Mouse (Mus musculus) intestine, embryonic 16.5 days (tissue): ENCODE data around the gene Nckap5. TPM values are rescaled to one million over a fixed set of nuclear protein-coding genes. Genes with fewer than 3 reads are reported as not detected.
"Not testable (repeated sequence)": the region's sequence is repeated elsewhere in the genome, so short reads cannot be mapped to it uniquely, and the experiment has no call there.

Experiments
- ATAC-seq: fragments of 200-750 bp; cut with Nextera tagmentation; 2 replicates; pipeline ENCODE4 v1.8.0; 2017; ENCODE audit warnings: moderate TSS enrichment, moderate library complexity
- H3K27ac ChIP-seq: fragments of 300-500 bp; sonication (generic); 2 replicates; pipeline ENCODE4 v1.5.1; 2014; ENCODE audit warnings: mild to moderate bottlenecking, low read length
- H3K27me3 ChIP-seq: fragments of 300-500 bp; sonication (generic); replicated peaks from 2 replicates; pipeline ENCODE4 v1.6.1; 2014; ENCODE audit warnings: low read length, control low read depth, mixed read lengths; ENCODE audit not compliant: control insufficient read depth, insufficient read depth
- H3K36me3 ChIP-seq: fragments of 300-500 bp; sonication (generic); 2 replicates; pipeline ENCODE4 v1.6.1; 2014; ENCODE audit warnings: low read length, control low read depth; ENCODE audit not compliant: control insufficient read depth, insufficient read depth
- H3K4me1 ChIP-seq: fragments of 300-500 bp; sonication (generic); 2 replicates; pipeline ENCODE4 v1.6.1; 2014; ENCODE audit warnings: low read length, control low read depth, mixed read lengths; ENCODE audit not compliant: control insufficient read depth, insufficient read depth
- H3K4me2 ChIP-seq: fragments of 300-500 bp; sonication (generic); 2 replicates; pipeline ENCODE4 v1.6.1; 2014; ENCODE audit warnings: low read depth, low read length, control low read depth
- H3K4me3 ChIP-seq: fragments of 300-500 bp; sonication (generic); 2 replicates; pipeline ENCODE4 v1.5.1; 2014; ENCODE audit warnings: mild to moderate bottlenecking, low read length
- H3K9ac ChIP-seq: fragments of 300-500 bp; sonication (generic); 2 replicates; pipeline ENCODE4 v1.6.1; 2014; ENCODE audit warnings: low read depth, low read length
- H3K9me3 ChIP-seq: fragments of 300-500 bp; sonication (generic); 2 replicates; pipeline ENCODE4 v1.6.1; 2016; ENCODE audit warnings: low read length, control low read depth; ENCODE audit not compliant: control insufficient read depth
- WGBS: fragments of 180-500 bp; shearing (Covaris S2); extraction: QIAGEN DNeasy Blood & Tissue Kit; methylation state at CpG from one replicate; pipeline ENCODE4 v1.1.7; 2014; 5-methylcytosine and 5-hydroxymethylcytosine counted together
- polyA plus RNA-seq: library from polyadenylated mRNA; unstranded; fragments of >200 nt; fragmentation: Nextera tagmentation; extraction: Ambion mirVana; gene quantifications from 2 replicates; pipeline ENCODE4 v1.2.1, GENCODE M21; 2015

Gene Nckap5
- polyA plus RNA-seq, 1 experiment from 2014 or later, result 11.5 TPM

GRCm38 (mm10) chr1:126087181-126087580, 743.4 kb downstream of the Nckap5 start:
- no peak overlapping the region for H3K4me3 ChIP-seq
- no peaks in the 10 kb centered on the region for H3K9me3 ChIP-seq
- no peak overlapping the region for H3K4me2 ChIP-seq
- no peak overlapping the region for H3K9ac ChIP-seq
- no peak for ATAC-seq
- H3K36me3 ChIP-seq, result no peaks in the 10 kb centered on the region
- no peaks in the 10 kb centered on the region for H3K4me1 ChIP-seq
- 90% methylated on average over 7 of the region's 7 CpGs for WGBS
- H3K27ac ChIP-seq, result no peak overlapping the region
- H3K27me3 ChIP-seq, result no peaks in the 10 kb centered on the region

GRCm38 (mm10) chr1:126076312-126076711, 754.3 kb downstream of the Nckap5 start:
- no peaks in the 10 kb centered on the region for H3K27me3 ChIP-seq
- no peak overlapping the region for H3K4me2 ChIP-seq
- no peaks in the 10 kb centered on the region for H3K36me3 ChIP-seq
- H3K9ac ChIP-seq, result no peak overlapping the region
- no peak overlapping the region for H3K27ac ChIP-seq
- no peak for ATAC-seq
- WGBS, result 71% methylated on average over 4 of the region's 4 CpGs
- H3K4me1 ChIP-seq, result no peaks in the 10 kb centered on the region
- no peaks in the 10 kb centered on the region for H3K9me3 ChIP-seq
- no peak overlapping the region for H3K4me3 ChIP-seq

- no peak overlapping the region for H3K27ac ChIP-seq
- no peaks in the 10 kb centered on the region for H3K4me1 ChIP-seq
- H3K36me3 ChIP-seq, result no peaks in the 10 kb centered on the region
- WGBS, result 85% methylated on average over 2 of the region's 2 CpGs
- no peaks in the 10 kb centered on the region for H3K27me3 ChIP-seq
- no peak overlapping the region for H3K4me2 ChIP-seq
- H3K4me3 ChIP-seq, result no peak overlapping the region
- no peak for ATAC-seq
- H3K9ac ChIP-seq, result no peak overlapping the region
- no peaks in the 10 kb centered on the region for H3K9me3 ChIP-seq
Observed at GRCm38 (mm10) chr1:126070861-126071260, 759.7 kb downstream of the Nckap5 start.

- H3K4me2 ChIP-seq, result no peak overlapping the region
- WGBS, result 68% methylated on average over 3 of the region's 3 CpGs
- no peaks in the 10 kb centered on the region for H3K36me3 ChIP-seq
- H3K27ac ChIP-seq, result no peak overlapping the region
- H3K4me3 ChIP-seq, result no peak overlapping the region
- no peaks in the 10 kb centered on the region for H3K4me1 ChIP-seq
- no peak for ATAC-seq
- no peaks in the 10 kb centered on the region for H3K27me3 ChIP-seq
- H3K9ac ChIP-seq, result no peak overlapping the region
- H3K9me3 ChIP-seq, result no peaks in the 10 kb centered on the region
Observed at GRCm38 (mm10) chr1:126051491-126051890, 779.1 kb downstream of the Nckap5 start.

- H3K9me3 ChIP-seq, result no peaks in the 10 kb centered on the region
- no peak overlapping the region for H3K4me2 ChIP-seq
- H3K4me1 ChIP-seq, result no peaks in the 10 kb centered on the region
- H3K9ac ChIP-seq, result no peak overlapping the region
- no peak overlapping the region for H3K27ac ChIP-seq
- 91% methylated on average over 5 of the region's 5 CpGs for WGBS
- H3K27me3 ChIP-seq, result no peaks in the 10 kb centered on the region
- no peak for ATAC-seq
- H3K4me3 ChIP-seq, result no peak overlapping the region
- no peaks in the 10 kb centered on the region for H3K36me3 ChIP-seq
Observed at GRCm38 (mm10) chr1:126042886-126043285, 787.7 kb downstream of the Nckap5 start.

- Histone ChIP-seq H3K4me2 (no peak overlapping the region), H3K36me3 (no peaks in the 10 kb centered on the region), H3K4me3 (no peak overlapping the region), H3K9me3 (no peaks in the 10 kb centered on the region), H3K9ac (no peak overlapping the region), H3K4me1 (no peaks in the 10 kb centered on the region), H3K27ac (no peak overlapping the region), H3K27me3 (no peaks in the 10 kb centered on the region)
- ATAC-seq, result no peak
- 82% methylated on average over 8 of the region's 8 CpGs for WGBS
Observed at GRCm38 (mm10) chr1:126027536-126027935, 803.1 kb downstream of the Nckap5 start.

GRCm38 (mm10) chr1:126024518-126024917, 806.1 kb downstream of the Nckap5 start:
- no peak for ATAC-seq
- no peak overlapping the region for H3K9ac ChIP-seq
- whole genome bisulfite sequencing, result 57% methylated on average over 6 of the region's 6 CpGs
- no peak overlapping the region for H3K4me2 ChIP-seq
- no peaks in the 10 kb centered on the region for H3K27me3 ChIP-seq
- no peaks in the 10 kb centered on the region for H3K4me1 ChIP-seq
- no peaks in the 10 kb centered on the region for H3K36me3 ChIP-seq
- no peaks in the 10 kb centered on the region for H3K9me3 ChIP-seq
- H3K4me3 ChIP-seq, result no peak overlapping the region
- no peak overlapping the region for H3K27ac ChIP-seq

GRCm38 (mm10) chr1:126022959-126023358, 807.6 kb downstream of the Nckap5 start:
- Histone ChIP-seq H3K36me3 (no peaks in the 10 kb centered on the region), H3K4me3 (no peak overlapping the region), H3K27ac (no peak overlapping the region), H3K4me1 (no peaks in the 10 kb centered on the region), H3K27me3 (no peaks in the 10 kb centered on the region), H3K4me2 (no peak overlapping the region), H3K9me3 (no peaks in the 10 kb centered on the region), H3K9ac (no peak overlapping the region)
- 43% methylated on average over 10 of the region's 10 CpGs for WGBS
- ATAC-seq, result peak; percentile 72; the same call in 1 of the 2 replicates

GRCm38 (mm10) chr1:126018654-126019053, 811.9 kb downstream of the Nckap5 start:
- not testable (repeated sequence) for H3K9me3 ChIP-seq, H3K4me2 ChIP-seq, H3K4me1 ChIP-seq, H3K4me3 ChIP-seq, H3K36me3 ChIP-seq, H3K9ac ChIP-seq, H3K27ac ChIP-seq, H3K27me3 ChIP-seq
- peak; percentile 55; the same call in 1 of the 2 replicates for ATAC-seq
- 49% methylated on average over 6 of the region's 6 CpGs for WGBS

GRCm38 (mm10) chr1:126011661-126012091, 818.9 kb downstream of the Nckap5 start:
- no peaks in the 10 kb centered on the region for H3K27me3 ChIP-seq
- H3K9ac ChIP-seq, result no peak overlapping the region
- H3K4me2 ChIP-seq, result no peak overlapping the region
- H3K4me3 ChIP-seq, result no peak overlapping the region
- H3K9me3 ChIP-seq, result no peaks in the 10 kb centered on the region
- H3K4me1 ChIP-seq, result no peaks in the 10 kb centered on the region
- no peak for ATAC-seq
- WGBS, result 84% methylated on average over 5 of the region's 5 CpGs
- no peaks in the 10 kb centered on the region for H3K36me3 ChIP-seq
- no peak overlapping the region for H3K27ac ChIP-seq
